Mouse (Mus musculus) hindbrain, postnatal 0 days (tissue): Measurements from ENCODE around the gene 2200002J24Rik. TPM values are rescaled to one million over a fixed set of nuclear protein-coding genes. Genes with fewer than 3 reads are reported as not detected.

Experiments
- ATAC-seq: fragments of 200-750 bp; cut with Nextera tagmentation; 2 replicates; pipeline ENCODE4 v1.8.0; 2017; ENCODE audit warnings: mild to moderate bottlenecking, moderate TSS enrichment, moderate library complexity
- DNase-seq: peaks from one replicate; pipeline ENCODE4 v3.0.0-alpha.2; 2015; ENCODE audit warnings: low spot score
- H3K27ac ChIP-seq: fragments of 300-500 bp; sonication (generic); 2 replicates; pipeline ENCODE4 v1.5.1; 2014; ENCODE audit warnings: mild to moderate bottlenecking
- H3K27me3 ChIP-seq: fragments of 300-500 bp; sonication (generic); 2 replicates; pipeline ENCODE4 v1.6.1; 2014; ENCODE audit warnings: low read length, mixed read lengths; ENCODE audit not compliant: insufficient read depth
- H3K36me3 ChIP-seq: fragments of 300-500 bp; sonication (generic); 2 replicates; pipeline ENCODE4 v1.6.1; 2014; ENCODE audit warnings: low read length, mixed read lengths; ENCODE audit not compliant: insufficient read depth
- H3K4me1 ChIP-seq: fragments of 300-500 bp; sonication (generic); 2 replicates; pipeline ENCODE4 v1.6.1; 2014; ENCODE audit warnings: antibody characterized with exemption, low read length, mixed read lengths; ENCODE audit not compliant: insufficient read depth
- H3K4me2 ChIP-seq: fragments of 300-500 bp; sonication (generic); 2 replicates; pipeline ENCODE4 v1.6.1; 2014; ENCODE audit warnings: low read depth, mild to moderate bottlenecking, low read length, moderate library complexity, mixed read lengths
- H3K4me3 ChIP-seq: fragments of 300-500 bp; sonication (generic); 2 replicates; pipeline ENCODE4 v1.5.1; 2014; ENCODE audit warnings: low read length
- H3K9ac ChIP-seq: fragments of 300-500 bp; sonication (generic); replicated peaks from 2 replicates; pipeline ENCODE4 v1.6.1; 2014; ENCODE audit warnings: mild to moderate bottlenecking, low read length, moderate library complexity, mixed read lengths
- H3K9me3 ChIP-seq: fragments of 300-500 bp; sonication (generic); 2 replicates; pipeline ENCODE4 v1.6.1; 2016; ENCODE audit warnings: low read length, mixed read lengths
- CTCF ChIP-seq: IDR thresholded peaks from 2 replicates; pipeline ENCODE4 v1.5.1; 2016; ENCODE audit warnings: antibody characterized with exemption, control low read depth, low read depth
- WGBS: fragments of 180-500 bp; shearing (Covaris S2); extraction: QIAGEN DNeasy Blood & Tissue Kit; methylation state at CpG from one replicate; pipeline ENCODE4 v1.1.7; 2014; 5-methylcytosine and 5-hydroxymethylcytosine counted together
- polyA plus RNA-seq: library from polyadenylated mRNA; unstranded; fragments of >200 nt; fragmentation: Nextera tagmentation; extraction: Ambion mirVana; gene quantifications from 2 replicates; pipeline ENCODE4 v1.2.1, GENCODE M21; 2015
- total RNA-seq: library from RNA; depleted of rRNA; stranded (reverse); fragments of >200 nt; gene quantifications from 2 replicates; pipeline ENCODE4 v1.2.3, GENCODE M21; 2014

2200002J24Rik gene
- total and polyA plus RNA-seq, 2 experiments from 2014 or later, result 0.55 TPM; not detected in 1

GRCm38 (mm10) chr7:30711942-30712341 is 13.2 kb downstream of the 2200002J24Rik start, which contains the start of gene Atp4a:
Atp4a (plus strand) TSS chr7:30712209.
- no peaks in the 10 kb centered on the region for H3K9me3 ChIP-seq
- WGBS, result 86% methylated on average over 3 of the region's 3 CpGs
- no peak within 1 kb of the TSS for H3K27ac ChIP-seq
- H3K4me1 ChIP-seq, result 0 out of 2 replicates have a peak, but pooled peaks cover 2% of the 10 kb centered on the region
- no peak within 1 kb of the TSS for H3K9ac ChIP-seq
- DNase-seq, result no peak
- ATAC-seq, result no peak
- H3K36me3 ChIP-seq, result no peaks in the 10 kb centered on the region
- H3K4me3 ChIP-seq, result no peak within 1 kb of the TSS
- TF ChIP-seq CTCF, result no peak
- H3K27me3 ChIP-seq, result no peaks in the 10 kb centered on the region
- H3K4me2 ChIP-seq, result no peak within 1 kb of the TSS

GRCm38 (mm10) chr7:30717006-30717715 is 18.4 kb downstream of the 2200002J24Rik start:
- peak; percentile 86 for DNase-seq
- 2% methylated on average over 43 of the region's 43 CpGs for WGBS
- H3K4me1 ChIP-seq, result peaks cover 12% of the 10 kb centered on the region; the same call in 1 of the 2 replicates
- H3K4me3 ChIP-seq, result peak overlapping the region; percentile 34
- 0 out of 2 replicates have a peak overlapping the region, but pooled peaks have one; percentile 24 for H3K9ac ChIP-seq
- ATAC-seq, result peak; percentile 96
- peak overlapping the region; percentile 63 for H3K4me2 ChIP-seq
- no peaks in the 10 kb centered on the region for H3K9me3 ChIP-seq
- TF ChIP-seq CTCF, result no peak
- H3K27me3 ChIP-seq, result no peaks in the 10 kb centered on the region
- H3K27ac ChIP-seq, result no peak overlapping the region
- no peaks in the 10 kb centered on the region for H3K36me3 ChIP-seq

GRCm38 (mm10) chr7:30717716-30718046 is 19.0 kb downstream of the 2200002J24Rik start:
- Histone ChIP-seq H3K4me3 (peak overlapping the region; percentile 34), H3K27me3 (no peaks in the 10 kb centered on the region), H3K4me2 (peak overlapping the region; percentile 63), H3K9me3 (no peaks in the 10 kb centered on the region), H3K9ac (0 out of 2 replicates have a peak overlapping the region, but pooled peaks have one; percentile 24), H3K4me1 (peaks cover 12% of the 10 kb centered on the region; the same call in 1 of the 2 replicates), H3K27ac (no peak overlapping the region), H3K36me3 (no peaks in the 10 kb centered on the region)
- 7% methylated on average over 14 of the region's 14 CpGs for WGBS
- peak; percentile 32; the same call in 1 of the 2 replicates for TF ChIP-seq CTCF
- DNase-seq, result no peak
- ATAC-seq, result no peak

GRCm38 (mm10) chr7:30719669-30720068 is 20.9 kb downstream of the 2200002J24Rik start:
- Histone ChIP-seq H3K9ac (no peak overlapping the region), H3K4me3 (no peak overlapping the region), H3K4me1 (peaks cover 12% of the 10 kb centered on the region; the same call in 1 of the 2 replicates), H3K36me3 (no peaks in the 10 kb centered on the region), H3K9me3 (no peaks in the 10 kb centered on the region), H3K27me3 (no peaks in the 10 kb centered on the region), H3K4me2 (no peak overlapping the region), H3K27ac (no peak overlapping the region)
- no peak for TF ChIP-seq CTCF
- DNase-seq (no peak), ATAC-seq (no peak)
- 92% methylated on average over 5 of the region's 5 CpGs for WGBS

GRCm38 (mm10) chr7:30721286-30721685 is 22.6 kb downstream of the 2200002J24Rik start:
- no peaks in the 10 kb centered on the region for H3K36me3 ChIP-seq
- H3K27ac ChIP-seq, result no peak overlapping the region
- no peak for ATAC-seq
- H3K4me1 ChIP-seq, result peaks cover 12% of the 10 kb centered on the region; the same call in 1 of the 2 replicates
- no peak for TF ChIP-seq CTCF
- DNase-seq, result peak; percentile 56
- no peaks in the 10 kb centered on the region for H3K9me3 ChIP-seq
- H3K9ac ChIP-seq, result no peak overlapping the region
- no peak overlapping the region for H3K4me2 ChIP-seq
- 58% methylated on average over 7 of the region's 7 CpGs for WGBS
- no peaks in the 10 kb centered on the region for H3K27me3 ChIP-seq
- no peak overlapping the region for H3K4me3 ChIP-seq

GRCm38 (mm10) chr7:30723274-30723953 is 24.7 kb downstream of the 2200002J24Rik start:
- H3K27me3 ChIP-seq, result no peaks in the 10 kb centered on the region
- TF ChIP-seq CTCF, result no peak
- no peak overlapping the region for H3K9ac ChIP-seq
- ATAC-seq, result no peak
- H3K4me3 ChIP-seq, result no peak overlapping the region
- no peaks in the 10 kb centered on the region for H3K9me3 ChIP-seq
- DNase-seq, result no peak
- no peak overlapping the region for H3K4me2 ChIP-seq
- peaks cover 4% of the 10 kb centered on the region; the same call in 1 of the 2 replicates for H3K4me1 ChIP-seq
- WGBS, result 67% methylated on average over 6 of the region's 6 CpGs
- no peak overlapping the region for H3K27ac ChIP-seq
- peaks cover 9% of the 10 kb centered on the region for H3K36me3 ChIP-seq
